In genomic region chr12:108206641-108207040, GRCm38 (mm10) we compare ENCODE assay signal across 8 mouse cellular contexts. TPM values are rescaled to one million over a fixed set of nuclear protein-coding genes. Genes with fewer than 3 reads are reported as not detected.
DNase-seq lines count a peak whose midpoint lies in the region; ATAC-seq and TF ChIP-seq lines count a peak whose summit lies in the region.

No protein-coding gene starts in this region.

- TF ChIP-seq EP300 in stomach, postnatal 0 days (optimal IDR thresholded peaks at IDR 0.05), result no peak

- no peaks in the 10 kb centered on the region for H3K27me3 ChIP-seq in kidney, embryonic 14.5 days (ENCODE audit: control insufficient read depth, insufficient read depth, low read length)
- H3K27me3 ChIP-seq in liver, embryonic 13.5 days, result no peaks in the 10 kb centered on the region
- no peaks in the 10 kb centered on the region for H3K27me3 ChIP-seq in neural tube, embryonic 11.5 days (ENCODE audit: control insufficient read depth, insufficient read depth, low read length)
- H3K27me3 ChIP-seq in stomach, postnatal 0 days (ENCODE audit: control insufficient read depth, insufficient read depth, low read length), result no peaks in the 10 kb centered on the region

- WGBS in kidney, embryonic 14.5 days, result 10% methylated on average over 5 of the region's 5 CpGs
- WGBS in liver, embryonic 13.5 days (ENCODE audit: insufficient replicate concordance), result 14% methylated on average over 5 of the region's 5 CpGs
- WGBS in neural tube, embryonic 11.5 days, result 14% methylated on average over 5 of the region's 5 CpGs
- 8% methylated on average over 5 of the region's 5 CpGs for WGBS in stomach, postnatal 0 days

- H3K9ac ChIP-seq in kidney, embryonic 14.5 days (ENCODE audit: low read depth, low read length), result no peak overlapping the region
- no peak overlapping the region for H3K9ac ChIP-seq in liver, embryonic 13.5 days
- H3K9ac ChIP-seq in neural tube, embryonic 11.5 days (ENCODE audit: low read length), result no peak overlapping the region
- H3K9ac ChIP-seq in stomach, postnatal 0 days (ENCODE audit: low read length), result no peak overlapping the region

- peaks cover 36% of the 10 kb centered on the region for H3K36me3 ChIP-seq in kidney, embryonic 14.5 days (ENCODE audit: control insufficient read depth, insufficient read depth, low read length)
- peaks cover 36% of the 10 kb centered on the region for H3K36me3 ChIP-seq in liver, embryonic 13.5 days
- peaks cover 13% of the 10 kb centered on the region for H3K36me3 ChIP-seq in neural tube, embryonic 11.5 days (ENCODE audit: control insufficient read depth, insufficient read depth, low read length)
- peaks cover 9% of the 10 kb centered on the region for H3K36me3 ChIP-seq in stomach, postnatal 0 days (ENCODE audit: control insufficient read depth, insufficient read depth, low read length)

- no peak overlapping the region for H3K27ac ChIP-seq in kidney, embryonic 14.5 days (ENCODE audit: low read depth, low read length)
- H3K27ac ChIP-seq in liver, embryonic 13.5 days, result no peak overlapping the region
- H3K27ac ChIP-seq in neural tube, embryonic 11.5 days (ENCODE audit: low read depth, low read length), result no peak overlapping the region
- H3K27ac ChIP-seq in stomach, postnatal 0 days (replicated peaks), result no peak overlapping the region

- no peaks in the 10 kb centered on the region for H3K4me1 ChIP-seq in kidney, embryonic 14.5 days (ENCODE audit: control insufficient read depth, insufficient read depth, low read length)
- peaks cover 19% of the 10 kb centered on the region; the same call in 1 of the 2 replicates for H3K4me1 ChIP-seq in liver, embryonic 13.5 days (replicated peaks)
- 0 out of 2 replicates have a peak, but pooled peaks cover 4% of the 10 kb centered on the region for H3K4me1 ChIP-seq in neural tube, embryonic 11.5 days (ENCODE audit: control insufficient read depth, insufficient read depth, low read length)
- no peaks in the 10 kb centered on the region for H3K4me1 ChIP-seq in stomach, postnatal 0 days (replicated peaks; ENCODE audit: control insufficient read depth, insufficient read depth)

- TF ChIP-seq CTCF in stomach, postnatal 0 days (IDR thresholded peaks at IDR 0.05; ENCODE audit: low read depth), result peak; percentile 94

- H3K9me3 ChIP-seq in kidney, embryonic 14.5 days (ENCODE audit: control insufficient read depth, low read length), result no peaks in the 10 kb centered on the region
- no peaks in the 10 kb centered on the region for H3K9me3 ChIP-seq in liver, embryonic 13.5 days (replicated peaks)
- H3K9me3 ChIP-seq in neural tube, embryonic 11.5 days (ENCODE audit: control insufficient read depth, low read length), result no peaks in the 10 kb centered on the region
- no peaks in the 10 kb centered on the region for H3K9me3 ChIP-seq in stomach, postnatal 0 days (ENCODE audit: control insufficient read depth, low read length)

- peak; percentile 48 for DNase-seq in 416B (ENCODE audit: low read depth)
- DNase-seq in adrenal gland, adult 18-20 months (ENCODE audit: low spot score in 2 of 2), result peak; percentile 80 to 86
- peak; percentile 84 for DNase-seq in embryo, embryonic 11 days
- DNase-seq in gastrocnemius, postnatal 4 days (ENCODE audit: low spot score in 2 of 2), result peak; percentile 76 to 85
- DNase-seq in liver, embryonic 13.5 days, result peak; percentile 44
- peak; percentile 84 for DNase-seq in neural tube, embryonic 11.5 days (ENCODE audit: low spot score)
- DNase-seq in stomach, postnatal 0 days (ENCODE audit: low spot score), result peak; percentile 83

- no peak overlapping the region for H3K4me2 ChIP-seq in kidney, embryonic 14.5 days (replicated peaks; ENCODE audit: low read depth, low read length)
- H3K4me2 ChIP-seq in liver, embryonic 13.5 days, result no peak overlapping the region
- no peak overlapping the region for H3K4me2 ChIP-seq in neural tube, embryonic 11.5 days (ENCODE audit: low read depth)
- H3K4me2 ChIP-seq in stomach, postnatal 0 days (replicated peaks; ENCODE audit: low read depth), result no peak overlapping the region

- H3K4me3 ChIP-seq in kidney, embryonic 14.5 days (ENCODE audit: low read length), result no peak overlapping the region
- no peak overlapping the region for H3K4me3 ChIP-seq in liver, embryonic 13.5 days (replicated peaks)
- H3K4me3 ChIP-seq in neural tube, embryonic 11.5 days (ENCODE audit: low read depth, low read length), result no peak overlapping the region
- H3K4me3 ChIP-seq in stomach, postnatal 0 days (ENCODE audit: low read depth, low read length), result no peak overlapping the region

- peak; percentile 58; the same call in 1 of the 2 replicates for ATAC-seq in kidney, embryonic 14.5 days (ENCODE audit: low FRiP score, low TSS enrichment)
- peak; percentile 49 for ATAC-seq in liver, embryonic 13.5 days (ENCODE audit: low read depth)
- ATAC-seq in neural tube, embryonic 11.5 days (ENCODE audit: insufficient read depth, low FRiP score, low TSS enrichment), result peak; percentile 48; the same call in 1 of the 2 replicates
- peak; percentile 49 for ATAC-seq in stomach, postnatal 0 days (ENCODE audit: low FRiP score, low TSS enrichment)

RNA-seq across cellular contexts. Expression of gene Ccnk, which starts 27.3 kb away (rescaled TPM):
- 10 to 100 TPM; 29.2 to 31.1 TPM for total RNA-seq in adrenal gland, adult 18-20 months (2021)
- total RNA-seq in gastrocnemius, postnatal 4 days (2021), result 10 to 100 TPM; 35.5 to 36.4 TPM
- 6.9 and 8.1 TPM in 2 replicates for polyA plus RNA-seq in kidney, embryonic 14.5 days (2014; fragmentation: Nextera tagmentation; extraction: Ambion mirVana)
- polyA plus RNA-seq in liver, embryonic 13.5 days (2015; fragmentation: Nextera tagmentation; extraction: Ambion mirVana), result 1.8 and 2.3 TPM in 2 replicates
- polyA plus RNA-seq in neural tube, embryonic 11.5 days (2014; fragmentation: Nextera tagmentation; extraction: Ambion mirVana), result 6.0 and 6.9 TPM in 2 replicates
- 1.6 TPM in 2 replicates for polyA plus RNA-seq in stomach, postnatal 0 days (2015; fragmentation: Nextera tagmentation; extraction: Ambion mirVana)

RNA-seq across cellular contexts. Expression of gene Setd3, which starts 27.5 kb away (rescaled TPM):
- total RNA-seq in adrenal gland, adult 18-20 months (2021), result 100 to 1,000 TPM; 101 to 127 TPM
- total RNA-seq in gastrocnemius, postnatal 4 days (2021), result 100 to 1,000 TPM in 1 of 2 experiments, 10 to 100 TPM in 1; 98.9 to 107 TPM
- polyA plus RNA-seq in kidney, embryonic 14.5 days (2014; fragmentation: Nextera tagmentation; extraction: Ambion mirVana), result 49.4 and 77.7 TPM in 2 replicates
- polyA plus RNA-seq in liver, embryonic 13.5 days (2015; fragmentation: Nextera tagmentation; extraction: Ambion mirVana), result 56.6 and 71.5 TPM in 2 replicates
- polyA plus RNA-seq in neural tube, embryonic 11.5 days (2014; fragmentation: Nextera tagmentation; extraction: Ambion mirVana), result 86.5 and 91.6 TPM in 2 replicates
- 54.5 and 56.2 TPM in 2 replicates for polyA plus RNA-seq in stomach, postnatal 0 days (2015; fragmentation: Nextera tagmentation; extraction: Ambion mirVana)
